Mouse (Mus musculus): Measurements from ENCODE around the gene Zfp119b. TPM values are rescaled to one million over a fixed set of nuclear protein-coding genes. Genes with fewer than 3 reads are reported as not detected.

Gene Zfp119b
- total and polyA plus RNA-seq, 3 experiments: 3.9 to 13.6 (median 6.5) TPM

DNA sequence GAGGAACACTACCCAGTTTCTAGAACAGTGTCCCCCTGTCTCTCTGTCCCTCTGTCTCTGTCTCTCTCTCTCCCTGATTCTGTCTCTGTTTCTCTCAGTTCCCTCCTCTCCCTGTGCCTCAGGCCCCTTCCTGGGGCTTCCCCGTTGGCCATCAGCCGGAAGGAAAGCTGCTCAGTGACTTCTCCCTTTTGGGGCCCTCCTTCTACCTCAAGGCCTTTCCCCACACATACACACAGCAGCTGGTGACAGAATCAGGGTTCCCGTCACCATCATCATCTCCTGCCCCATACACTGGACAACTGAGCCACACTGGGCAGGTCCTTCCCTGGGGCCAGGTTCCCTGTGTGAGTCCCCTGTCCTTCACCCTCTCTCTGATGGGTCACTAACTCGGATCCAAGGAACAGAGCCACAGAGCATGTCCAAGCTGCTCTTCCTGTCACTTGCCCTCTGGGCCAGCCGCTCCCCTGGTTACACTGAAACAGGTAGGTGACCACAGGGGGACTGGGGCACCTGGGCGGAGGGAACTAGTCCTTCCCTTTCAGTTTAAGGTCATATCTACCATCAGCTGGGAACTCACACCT is 3.2 kb upstream of the Zfp119b start, which contains the start of gene Ebi3 (continued):
- TF ChIP-seq CHD1 (IDR thresholded peaks at IDR 0.05; ENCODE audit: low read depth, low read length) (no peak), NELFE (IDR thresholded peaks at IDR 0.05; ENCODE audit: low read depth, low read length) (peak; percentile 73; the same call in 1 of the 2 replicates), MEF2A (IDR thresholded peaks at IDR 0.05; ENCODE audit: borderline replicate concordance, low read depth, low read length) (peak; percentile 83), KAT2A (IDR thresholded peaks at IDR 0.05; ENCODE audit: insufficient replicate concordance, low read length) (no peak), ZC3H11A (IDR thresholded peaks at IDR 0.05; ENCODE audit: low read depth, low read length) (no peak), MYC (IDR thresholded peaks at IDR 0.05; ENCODE audit: low read depth, low read length) (no peak), USF1 (IDR thresholded peaks at IDR 0.05; ENCODE audit: low read depth, low read length) (no peak), CTCF (conservative IDR thresholded peaks at IDR 0.05 in 1 of 2, IDR thresholded peaks at IDR 0.05 in 1 of 2; ENCODE audit: low read depth in 2 of 2, low read length in 2 of 2) (no peak), IRF4 (IDR thresholded peaks at IDR 0.05; ENCODE audit: low read depth, low read length) (peak; percentile 91), JUND (conservative IDR thresholded peaks at IDR 0.05; ENCODE audit: low read depth, low read length) (no peak), BHLHE40 (IDR thresholded peaks at IDR 0.05; ENCODE audit: low read depth, low read length) (peak; percentile 73), SMC3 (IDR thresholded peaks at IDR 0.05; ENCODE audit: low read depth, low read length) (no peak), POLR2A (IDR thresholded peaks at IDR 0.05; ENCODE audit: low read depth, low read length) (peak; percentile 64), MAZ (IDR thresholded peaks at IDR 0.05; ENCODE audit: low read depth, low read length) (peak; percentile 64; the same call in 1 of the 2 replicates), HCFC1 (IDR thresholded peaks at IDR 0.05; ENCODE audit: low read depth, low read length) (peak; percentile 43), RAD21 (IDR thresholded peaks at IDR 0.05; ENCODE audit: low read depth, low read length) (no peak; the same call in 1 of the 2 replicates)

DNA sequence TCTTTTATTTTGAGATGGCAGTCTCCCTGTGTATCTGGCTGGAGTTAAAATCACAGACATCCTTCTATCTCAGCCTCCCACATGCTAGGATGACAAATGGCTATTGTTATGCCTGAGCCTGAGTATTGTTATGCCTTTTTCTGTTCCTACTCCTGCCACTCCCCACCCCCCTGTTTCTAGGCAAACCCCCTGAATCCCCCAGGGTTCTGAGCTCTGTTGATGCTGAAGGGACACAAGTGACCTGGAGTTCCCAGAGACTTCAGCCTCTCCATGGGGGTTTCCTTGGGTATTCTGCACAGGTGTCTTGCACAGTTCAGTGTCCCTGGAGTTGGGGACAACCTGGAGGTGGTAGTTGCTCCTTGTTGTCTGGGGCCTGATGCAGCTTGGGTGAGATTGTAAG is 2.7 kb upstream of the Zfp119b start:
- Histone ChIP-seq H3K79me2 (replicated peaks; ENCODE audit: control insufficient read depth, extremely low read depth, insufficient read depth, poor library complexity, severe bottlenecking) (peaks cover 32% of the 10 kb centered on the region), H3K4me2 (ENCODE audit: insufficient read depth, low read depth, poor library complexity, severe bottlenecking) (peak overlapping the region; percentile 42), H3K9me3 (replicated peaks; ENCODE audit: low read length) (no peaks in the 10 kb centered on the region), H3K36me3 (replicated peaks in 1 of 2; ENCODE audit: control insufficient read depth in 1 of 2, insufficient read depth in 1 of 2, low read length in 1 of 2) (peaks cover 23 to 29% of the 10 kb centered on the region in 2 experiments), H3K4me3 (replicated peaks in 1 of 3; ENCODE audit: low read depth in 2 of 3, low read length in 2 of 3, poor library complexity in 1 of 3) (peak overlapping the region; percentile 68 to 75 (median 72)), H3K4me1 (ENCODE audit: control insufficient read depth in 1 of 2, insufficient read depth in 2 of 2) (peaks cover 38 to 64% of the 10 kb centered on the region in 2 experiments), H3K27me3 (replicated peaks) (no peaks in the 10 kb centered on the region), H3K27ac (ENCODE audit: insufficient read depth, low read depth) (peak overlapping the region; percentile 97), H3K9ac (ENCODE audit: insufficient read depth, low read depth) (peak overlapping the region; percentile 11)
- in situ Hi-C loops (cut with MboI; ENCODE audit: low pct_ligation_motif_present, low pct_unique_long_range_greater_than_20kb, low sequenced_read_pairs): loop anchor here (10.0 kb wide), 1 partner anchor 57 kb away; the partner anchor contains the start of gene Zfp959
- TF ChIP-seq JUND (conservative IDR thresholded peaks at IDR 0.05; ENCODE audit: low read depth, low read length) (no peak), RCOR1 (conservative IDR thresholded peaks at IDR 0.05; ENCODE audit: low read depth, low read length) (no peak; the same call in 1 of the 2 replicates), USF1 (IDR thresholded peaks at IDR 0.05; ENCODE audit: low read depth, low read length) (no peak), BHLHE40 (IDR thresholded peaks at IDR 0.05; ENCODE audit: low read depth, low read length) (no peak), POLR2AphosphoS2 (IDR thresholded peaks at IDR 0.05; ENCODE audit: low read depth, low read length) (no peak), KAT2A (IDR thresholded peaks at IDR 0.05; ENCODE audit: insufficient replicate concordance, low read length) (no peak), ZNF384 (IDR thresholded peaks at IDR 0.05; ENCODE audit: low read depth, low read length) (no peak), MAZ (IDR thresholded peaks at IDR 0.05; ENCODE audit: low read depth, low read length) (peak; percentile 87; the same call in 1 of the 2 replicates), ETS1 (conservative IDR thresholded peaks at IDR 0.05; ENCODE audit: low read depth, low read length) (no peak; the same call in 1 of the 2 replicates), TCF12 (IDR thresholded peaks at IDR 0.05; ENCODE audit: low read depth, low read length) (no peak), SMC3 (IDR thresholded peaks at IDR 0.05; ENCODE audit: low read depth, low read length) (0 out of 2 replicates have a peak, but pooled peaks have one; percentile 1), IRF4 (IDR thresholded peaks at IDR 0.05; ENCODE audit: low read depth, low read length) (no peak), MEF2A (IDR thresholded peaks at IDR 0.05; ENCODE audit: borderline replicate concordance, low read depth, low read length) (no peak), RAD21 (IDR thresholded peaks at IDR 0.05; ENCODE audit: low read depth, low read length) (no peak; the same call in 1 of the 2 replicates), UBTF (IDR thresholded peaks at IDR 0.05; ENCODE audit: low read depth, low read length) (0 out of 2 replicates have a peak, but pooled peaks have one; percentile 26), E2F4 (IDR thresholded peaks at IDR 0.05; ENCODE audit: insufficient replicate concordance, low read depth, low read length) (no peak), HCFC1 (IDR thresholded peaks at IDR 0.05; ENCODE audit: low read depth, low read length) (no peak), JUN (IDR thresholded peaks at IDR 0.05; ENCODE audit: insufficient read depth, low read depth, low read length) (no peak), CHD1 (IDR thresholded peaks at IDR 0.05; ENCODE audit: low read depth, low read length) (no peak), MXI1 (IDR thresholded peaks at IDR 0.05; ENCODE audit: low read depth, low read length) (no peak; the same call in 1 of the 2 replicates), CHD2 (IDR thresholded peaks at IDR 0.05; ENCODE audit: low read length) (peak; percentile 51; the same call in 1 of the 2 replicates), MAX (IDR thresholded peaks at IDR 0.05; ENCODE audit: low read length) (no peak), MAFK (IDR thresholded peaks at IDR 0.05; ENCODE audit: insufficient replicate concordance, low read length) (no peak), POLR2A (IDR thresholded peaks at IDR 0.05; ENCODE audit: low read depth, low read length) (no peak), ZC3H11A (IDR thresholded peaks at IDR 0.05; ENCODE audit: low read depth, low read length) (no peak), ZMIZ1 (IDR thresholded peaks at IDR 0.05; ENCODE audit: low read depth, low read length) (no peak)
- peak; percentile 73 for DNase-seq (ENCODE audit: extremely low read depth)
- dilution Hi-C loops (cut with MboI; ENCODE audit: extremely low pct_ligation_motif_present, extremely low pct_unique_long_range_greater_than_20kb, low sequenced_read_pairs): no loop called here
